Mouse (Mus musculus) forebrain, embryonic 11.5 days (tissue): ENCODE results near the gene Hcar1. TPM values are rescaled to one million over a fixed set of nuclear protein-coding genes. Genes with fewer than 3 reads are reported as not detected.

Experiments
- ATAC-seq: fragments of 200-750 bp; cut with Nextera tagmentation; replicated peaks from 2 replicates; pipeline ENCODE4 v1.8.0; 2017; ENCODE audit warnings: moderate TSS enrichment; ENCODE audit not compliant: low FRiP score
- DNase-seq: peaks from one replicate; pipeline ENCODE4 v3.0.0-alpha.2; 2017; ENCODE audit warnings: low spot score
- H3K27ac ChIP-seq: fragments of 300-500 bp; sonication (generic); 2 replicates; pipeline ENCODE4 v1.5.1; 2014; ENCODE audit warnings: low read depth, low read length
- H3K27me3 ChIP-seq: fragments of 300-500 bp; sonication (generic); 2 replicates; pipeline ENCODE4 v1.6.1; 2014; ENCODE audit warnings: mild to moderate bottlenecking, low read length, mixed read lengths; ENCODE audit not compliant: control insufficient read depth, insufficient read depth
- H3K36me3 ChIP-seq: fragments of 300-500 bp; sonication (generic); 2 replicates; pipeline ENCODE4 v1.6.1; 2014; ENCODE audit warnings: mild to moderate bottlenecking, low read length, moderate library complexity, mixed read lengths; ENCODE audit not compliant: control insufficient read depth, insufficient read depth
- H3K4me1 ChIP-seq: fragments of 300-500 bp; sonication (generic); replicated peaks from 2 replicates; pipeline ENCODE4 v1.6.1; 2014; ENCODE audit warnings: low read length, mixed read lengths; ENCODE audit not compliant: control insufficient read depth, insufficient read depth
- H3K4me2 ChIP-seq: fragments of 300-500 bp; sonication (generic); 2 replicates; pipeline ENCODE4 v1.6.1; 2014; ENCODE audit warnings: low read depth, mild to moderate bottlenecking, low read length, moderate library complexity, mixed read lengths; ENCODE audit not compliant: severe bottlenecking
- H3K4me3 ChIP-seq: fragments of 300-500 bp; sonication (generic); 2 replicates; pipeline ENCODE4 v1.5.1; 2014; ENCODE audit warnings: low read depth, low read length
- H3K9ac ChIP-seq: fragments of 300-500 bp; sonication (generic); 2 replicates; pipeline ENCODE4 v1.6.1; 2014; ENCODE audit warnings: low read length
- H3K9me3 ChIP-seq: fragments of 300-500 bp; sonication (generic); 2 replicates; pipeline ENCODE4 v1.6.1; 2016; ENCODE audit warnings: low read length, mixed read lengths; ENCODE audit not compliant: control insufficient read depth
- WGBS: fragments of 180-500 bp; shearing (Covaris S2); extraction: QIAGEN DNeasy Blood & Tissue Kit; methylation state at CpG from one replicate; pipeline ENCODE4 v1.1.7; 2014; 5-methylcytosine and 5-hydroxymethylcytosine counted together
- polyA plus RNA-seq: library from polyadenylated mRNA; unstranded; fragments of >200 nt; fragmentation: Nextera tagmentation; extraction: Ambion mirVana; gene quantifications from 2 replicates; pipeline ENCODE4 v1.2.1, GENCODE M21; 2014

The Hcar1 gene
- polyA plus RNA-seq, 1 experiment from 2014 or later, result 0.05 TPM

DNA sequence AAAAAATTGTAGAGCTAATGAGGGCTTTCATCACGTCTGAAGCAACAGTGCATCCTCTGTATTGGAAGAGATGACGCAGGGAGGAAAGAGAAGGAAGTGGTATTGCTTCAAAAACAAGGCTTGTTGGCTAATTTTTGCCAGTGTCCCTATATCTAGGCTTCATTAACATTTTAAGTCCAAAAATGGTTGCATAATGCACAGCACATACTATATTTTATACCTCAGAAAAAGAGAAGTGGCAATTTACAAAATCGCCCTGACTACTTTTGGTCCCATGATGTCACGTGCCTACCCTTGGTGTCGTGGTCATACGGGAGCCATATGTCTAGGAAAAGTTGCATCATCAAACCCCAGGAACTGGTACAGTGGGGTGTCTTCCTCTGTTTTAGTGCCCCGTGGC lies 47.5 kb downstream of the Hcar1 start:
- Histone ChIP-seq H3K4me3 (no peak overlapping the region), H3K36me3 (no peaks in the 10 kb centered on the region), H3K27me3 (no peaks in the 10 kb centered on the region), H3K9me3 (no peaks in the 10 kb centered on the region), H3K4me2 (no peak overlapping the region), H3K9ac (no peak overlapping the region), H3K4me1 (no peaks in the 10 kb centered on the region), H3K27ac (no peak overlapping the region)
- 93% methylated on average over 7 of the region's 7 CpGs for WGBS
- ATAC-seq (no peak), DNase-seq (no peak)

DNA sequence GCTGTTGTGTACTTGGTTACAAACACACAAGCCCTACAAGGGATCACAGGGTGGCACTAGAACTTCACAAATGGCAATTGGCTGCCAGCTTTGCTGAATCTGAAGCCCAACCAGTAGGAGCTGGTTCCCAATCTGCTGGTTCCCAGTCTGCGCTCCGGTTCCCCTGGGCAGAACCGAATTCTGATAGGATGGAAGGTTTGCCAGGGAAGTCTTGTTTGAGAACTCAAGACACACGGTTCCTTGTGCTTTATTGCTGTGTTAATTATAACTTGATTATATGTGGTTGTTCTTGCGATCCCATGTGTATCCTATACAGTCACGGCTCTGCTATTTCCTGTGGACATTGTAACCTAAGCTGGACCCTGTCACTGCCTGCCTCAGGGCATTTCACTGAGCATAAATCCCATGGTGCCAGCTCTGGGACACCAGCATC lies 52.1 kb downstream of the Hcar1 start:
- no peak overlapping the region for H3K4me3 ChIP-seq
- H3K4me1 ChIP-seq, result no peaks in the 10 kb centered on the region
- no peak overlapping the region for H3K4me2 ChIP-seq
- ATAC-seq, result no peak
- H3K27me3 ChIP-seq, result no peaks in the 10 kb centered on the region
- no peaks in the 10 kb centered on the region for H3K9me3 ChIP-seq
- 77% methylated on average over 6 of the region's 6 CpGs for WGBS
- no peak overlapping the region for H3K9ac ChIP-seq
- H3K36me3 ChIP-seq, result no peaks in the 10 kb centered on the region
- H3K27ac ChIP-seq, result no peak overlapping the region
- DNase-seq, result no peak

Other genes starting within 250 kb of the Hcar1 start
- 55.1 and 57.7 TPM in 2 replicates for gene Clip1, start 195.4 kb downstream of the Hcar1 start, polyA plus RNA-seq
- gene Zcchc8, start 158.9 kb downstream of the Hcar1 start, polyA plus RNA-seq, result 106 and 109 TPM in 2 replicates
- 140 and 178 TPM in 2 replicates for gene Rsrc2, start 130.6 kb downstream of the Hcar1 start, polyA plus RNA-seq
- 53.8 and 65.0 TPM in 2 replicates for gene Kntc1, start 130.3 kb downstream of the Hcar1 start, polyA plus RNA-seq
- gene Hcar2, start 14.5 kb downstream of the Hcar1 start, polyA plus RNA-seq, result not detected in 2 replicates
- 151 and 166 TPM in 2 replicates for gene Denr, start 27.2 kb upstream of the Hcar1 start, polyA plus RNA-seq
- gene Gm43518, start 47.4 kb upstream of the Hcar1 start, polyA plus RNA-seq, result 1.3 and 1.6 TPM in 2 replicates
- 3.9 and 6.7 TPM in 2 replicates for gene Ccdc62, start 50.7 kb upstream of the Hcar1 start, polyA plus RNA-seq
- gene Hip1r, start 93.6 kb upstream of the Hcar1 start, polyA plus RNA-seq, result 7.3 and 8.6 TPM in 2 replicates
- gene Vps37b, start 152.2 kb upstream of the Hcar1 start, polyA plus RNA-seq, result 60.2 and 61.4 TPM in 2 replicates
- 1.6 and 1.7 TPM in 2 replicates for gene Abcb9, start 215.8 kb upstream of the Hcar1 start, polyA plus RNA-seq
- 14.5 and 15.8 TPM in 2 replicates for gene Ogfod2, start 232.3 kb upstream of the Hcar1 start, polyA plus RNA-seq
- gene Arl6ip4, start 236.1 kb upstream of the Hcar1 start, polyA plus RNA-seq, result 108 and 110 TPM in 2 replicates